Mouse (Mus musculus): ENCODE measurements at regions not wholly inside any gene's neighbourhood (a gene's known extent, or its start where the extent isn't known, plus 50 kb on each side); places are given as distances from the start of the nearest gene placed in this dataset.

- TF ChIP-seq CTCF (IDR thresholded peaks at IDR 0.05; ENCODE audit: insufficient read depth, low read length): no peak
- TF ChIP-seq POLR2A (IDR thresholded peaks at IDR 0.05; ENCODE audit: borderline replicate concordance, extremely low read depth, low read depth, low read length): no peak
Observed at GRCm38 (mm10) chr4:153883057-153883456, 74.0 kb upstream of the A430005L14Rik start.

Measured in lung, adult 2 months (tissue).